Mouse (Mus musculus) hindbrain, embryonic 15.5 days (tissue): ENCODE results near the gene Oosp3. TPM values are rescaled to one million over a fixed set of nuclear protein-coding genes. Genes with fewer than 3 reads are reported as not detected.

ENCODE experiments used
- ATAC-seq: fragments of 200-750 bp; cut with Nextera tagmentation; 2 replicates; pipeline ENCODE4 v1.8.0; 2017; ENCODE audit warnings: low read depth, moderate number of reproducible peaks, moderate TSS enrichment; ENCODE audit not compliant: low FRiP score
- H3K27ac ChIP-seq: fragments of 300-500 bp; sonication (generic); replicated peaks from 2 replicates; pipeline ENCODE4 v1.5.1; 2015; ENCODE audit warnings: mild to moderate bottlenecking, inconsistent platforms
- H3K27me3 ChIP-seq: fragments of 300-500 bp; sonication (generic); 2 replicates; pipeline ENCODE4 v1.6.1; 2015; ENCODE audit warnings: control low read depth, inconsistent platforms
- H3K36me3 ChIP-seq: fragments of 300-500 bp; sonication (generic); 2 replicates; pipeline ENCODE4 v1.6.1; 2015; ENCODE audit warnings: control low read depth, inconsistent platforms
- H3K4me1 ChIP-seq: fragments of 300-500 bp; sonication (generic); replicated peaks from 2 replicates; pipeline ENCODE4 v1.6.1; 2015; ENCODE audit warnings: control low read depth, inconsistent platforms
- H3K4me2 ChIP-seq: fragments of 300-500 bp; sonication (generic); 2 replicates; pipeline ENCODE4 v1.6.1; 2015; ENCODE audit warnings: moderate library complexity, mild to moderate bottlenecking, inconsistent platforms
- H3K4me3 ChIP-seq: fragments of 300-500 bp; sonication (generic); 2 replicates; pipeline ENCODE4 v1.5.1; 2015; ENCODE audit warnings: mild to moderate bottlenecking, inconsistent platforms
- H3K9ac ChIP-seq: fragments of 300-500 bp; sonication (generic); 2 replicates; pipeline ENCODE4 v1.6.1; 2015; ENCODE audit warnings: inconsistent platforms
- H3K9me3 ChIP-seq: fragments of 300-500 bp; sonication (generic); 2 replicates; pipeline ENCODE4 v1.6.1; 2016; ENCODE audit warnings: control low read depth, inconsistent platforms
- WGBS: fragments of 180-500 bp; shearing (Covaris S2); methylation state at CpG from one replicate; pipeline ENCODE4 v1.1.7; 2015; 5-methylcytosine and 5-hydroxymethylcytosine counted together
- polyA plus RNA-seq: library from polyadenylated mRNA; unstranded; fragments of >200 nt; fragmentation: Nextera tagmentation; extraction: Ambion mirVana; gene quantifications from 2 replicates; pipeline ENCODE4 v1.2.1, GENCODE M21; 2015

The Oosp3 gene
- polyA plus RNA-seq, 1 experiment from 2014 or later = not detected

- ATAC-seq = no peak
- Histone ChIP-seq H3K27me3 (no peaks in the 10 kb centered on the region), H3K36me3 (no peaks in the 10 kb centered on the region), H3K27ac (no peak overlapping the region), H3K4me1 (no peaks in the 10 kb centered on the region), H3K4me2 (no peak overlapping the region), H3K9me3 (no peaks in the 10 kb centered on the region), H3K9ac (no peak overlapping the region), H3K4me3 (no peak overlapping the region)
- WGBS = 92% methylated on average over 5 of the region's 5 CpGs
Measured at GRCm38 (mm10) chr19:11727304-11727703, 30.4 kb downstream of the Oosp3 start.

- H3K9ac ChIP-seq = no peak overlapping the region
- no peak overlapping the region for H3K4me2 ChIP-seq
- WGBS = 91% methylated on average over 1 of the region's 1 CpGs
- no peak overlapping the region for H3K27ac ChIP-seq
- no peaks in the 10 kb centered on the region for H3K4me1 ChIP-seq
- no peaks in the 10 kb centered on the region for H3K9me3 ChIP-seq
- no peaks in the 10 kb centered on the region for H3K36me3 ChIP-seq
- ATAC-seq = no peak
- H3K27me3 ChIP-seq = no peaks in the 10 kb centered on the region
- H3K4me3 ChIP-seq = no peak overlapping the region
Measured at GRCm38 (mm10) chr19:11730278-11730677, 33.4 kb downstream of the Oosp3 start.

GRCm38 (mm10) chr19:11736455-11736854, 39.6 kb downstream of the Oosp3 start:
- ATAC-seq = no peak
- H3K4me1 ChIP-seq = no peaks in the 10 kb centered on the region
- WGBS = 73% methylated on average over 1 of the region's 1 CpGs
- H3K9me3 ChIP-seq = no peaks in the 10 kb centered on the region
- H3K27me3 ChIP-seq = no peaks in the 10 kb centered on the region
- no peak overlapping the region for H3K4me2 ChIP-seq
- no peak overlapping the region for H3K4me3 ChIP-seq
- H3K9ac ChIP-seq = no peak overlapping the region
- H3K27ac ChIP-seq = no peak overlapping the region
- no peaks in the 10 kb centered on the region for H3K36me3 ChIP-seq

- no peak overlapping the region for H3K4me3 ChIP-seq
Measured at GRCm38 (mm10) chr19:11745680-11746079, 48.8 kb downstream of the Oosp3 start.

GRCm38 (mm10) chr19:11747298-11747697, 50.4 kb downstream of the Oosp3 start, which contains the start of gene Gif:
Gene Gif (plus strand): TSS chr19:11747554.
- Histone ChIP-seq H3K36me3 (no peaks in the 10 kb centered on the region), H3K9ac (no peak within 1 kb of the TSS), H3K27ac (no peak within 1 kb of the TSS), H3K27me3 (no peaks in the 10 kb centered on the region), H3K9me3 (no peaks in the 10 kb centered on the region), H3K4me1 (no peaks in the 10 kb centered on the region), H3K4me3 (no peak within 1 kb of the TSS), H3K4me2 (no peak within 1 kb of the TSS)
- WGBS = 77% methylated on average over 2 of the region's 2 CpGs
- ATAC-seq = no peak

More at GRCm38 (mm10) chr19:11745680-11746079, 48.8 kb downstream of the Oosp3 start:
- H3K9ac ChIP-seq = no peak overlapping the region
- no peaks in the 10 kb centered on the region for H3K4me1 ChIP-seq
- no peak overlapping the region for H3K4me2 ChIP-seq
- no peaks in the 10 kb centered on the region for H3K27me3 ChIP-seq
- no peak for ATAC-seq
- H3K27ac ChIP-seq = no peak overlapping the region
- no peaks in the 10 kb centered on the region for H3K9me3 ChIP-seq
- no peaks in the 10 kb centered on the region for H3K36me3 ChIP-seq

Other genes with a start within 250 kb of the Oosp3 start
- gene Ms4a6c, start 227.7 kb upstream of the Oosp3 start, polyA plus RNA-seq = 1.6 and 4.5 TPM in 2 replicates
- 0.31 TPM in 1 of 2 replicates, not detected in the other for gene Gm8369, start 211.1 kb upstream of the Oosp3 start, polyA plus RNA-seq
- gene Ms4a6b, start 180.5 kb upstream of the Oosp3 start, polyA plus RNA-seq = 2.0 and 3.8 TPM in 2 replicates
- gene Ms4a4d, start 160.3 kb upstream of the Oosp3 start, polyA plus RNA-seq = 0.10 TPM in 1 of 2 replicates, not detected in the other
- gene Ms4a6d, start 92.2 kb upstream of the Oosp3 start, polyA plus RNA-seq = 2.6 and 3.0 TPM in 2 replicates
- gene Ms4a2, start 73.3 kb upstream of the Oosp3 start, polyA plus RNA-seq = 0.13 and 0.19 TPM in 2 replicates
- not detected in 2 replicates for gene Ms4a3, start 56.2 kb upstream of the Oosp3 start, polyA plus RNA-seq
- gene Oosp2, start 36.5 kb upstream of the Oosp3 start, polyA plus RNA-seq = not detected in 2 replicates
- not detected in 2 replicates for gene Oosp1, start 5.9 kb upstream of the Oosp3 start, polyA plus RNA-seq
- gene Gif, start 50.5 kb downstream of the Oosp3 start, polyA plus RNA-seq = not detected in 2 replicates
- gene Mrpl16, start 73.3 kb downstream of the Oosp3 start, polyA plus RNA-seq = 44.6 and 45.2 TPM in 2 replicates
- gene Stx3, start 122.3 kb downstream of the Oosp3 start, polyA plus RNA-seq = 17.6 and 20.6 TPM in 2 replicates
- 0.09 and 0.12 TPM in 2 replicates for gene Olfr1417, start 142.2 kb downstream of the Oosp3 start, polyA plus RNA-seq
- not detected in 2 replicates for gene Olfr1418, start 164.0 kb downstream of the Oosp3 start, polyA plus RNA-seq
- gene Olfr1419, start 178.1 kb downstream of the Oosp3 start, polyA plus RNA-seq = not detected in 2 replicates
- gene Olfr1420, start 189.5 kb downstream of the Oosp3 start, polyA plus RNA-seq = not detected in 2 replicates
- gene Patl1, start 215.3 kb downstream of the Oosp3 start, polyA plus RNA-seq = 15.1 and 16.8 TPM in 2 replicates